Mouse (Mus musculus): ENCODE data around the gene Gm44503. TPM values are rescaled to one million over a fixed set of nuclear protein-coding genes. Genes with fewer than 3 reads are reported as not detected.

Gm44503 gene
- total and polyA plus RNA-seq, 3 experiments: 0.31 to 0.34 TPM; not detected in 1

GRCm38 (mm10) chr9:72925021-72925934 lies 33.4 kb upstream of the Gm44503 start, which contains the start of gene Pygo1:
Gene Pygo1, plus strand, starts transcription at chr9:72925645.
- WGBS: 1% methylated on average over 105 of the region's 108 CpGs
- Histone ChIP-seq H3K79me2 (replicated peaks; ENCODE audit: control insufficient read depth, insufficient read depth, low read length) (peaks cover 5% of the 10 kb centered on the region), H3K9ac (ENCODE audit: low read depth, low read length) (peak within 1 kb of the TSS; percentile 95), H3K4me1 (ENCODE audit: control insufficient read depth, insufficient read depth, low read length) (no peaks in the 10 kb centered on the region; the same call in 1 of the 2 replicates), H3K36me3 (ENCODE audit: control insufficient read depth, insufficient read depth, low read length) (no peaks in the 10 kb centered on the region), H3K4me3 (peak within 1 kb of the TSS; percentile 61), H3K27ac (peak within 1 kb of the TSS; percentile 69), H3K27me3 (ENCODE audit: control insufficient read depth, insufficient read depth, low read length) (peaks cover 3% of the 10 kb centered on the region)
- TF ChIP-seq EP300 (IDR thresholded peaks at IDR 0.05; ENCODE audit: insufficient read depth, low read depth, low read length) (no peak), POLR2A (IDR thresholded peaks at IDR 0.05; ENCODE audit: insufficient read depth, low read depth, low read length) (no peak), CTCF (IDR thresholded peaks at IDR 0.05) (no peak)
- DNase-seq: peak; percentile 62 to 69
- intact Hi-C loops (cut with DNase I): no loop called here

- peak overlapping the region; percentile 69 for H3K27ac ChIP-seq
These were observed 32.8 kb upstream of the Gm44503 start for GRCm38 (mm10) chr9:72925935-72926258.

GRCm38 (mm10) chr9:72931166-72931790 lies 27.4 kb upstream of the Gm44503 start:
- no peaks in the 10 kb centered on the region for H3K27me3 ChIP-seq (ENCODE audit: control insufficient read depth, insufficient read depth, low read length)
- 80% methylated on average over 13 of the region's 13 CpGs for WGBS
- H3K27ac ChIP-seq: no peak overlapping the region
- intact Hi-C loops (cut with DNase I): no loop called here
- no peak overlapping the region for H3K9ac ChIP-seq (ENCODE audit: low read depth, low read length)
- no peak for DNase-seq
- H3K36me3 ChIP-seq (ENCODE audit: control insufficient read depth, insufficient read depth, low read length): no peaks in the 10 kb centered on the region
- no peaks in the 10 kb centered on the region; the same call in 1 of the 2 replicates for H3K4me1 ChIP-seq (ENCODE audit: control insufficient read depth, insufficient read depth, low read length)
- 0 out of 2 replicates have a peak, but pooled peaks cover 2% of the 10 kb centered on the region for H3K79me2 ChIP-seq (replicated peaks; ENCODE audit: control insufficient read depth, insufficient read depth, low read length)
- H3K4me3 ChIP-seq: no peak overlapping the region
- TF ChIP-seq CTCF (IDR thresholded peaks at IDR 0.05) (no peak), EP300 (IDR thresholded peaks at IDR 0.05; ENCODE audit: insufficient read depth, low read depth, low read length) (no peak), POLR2A (IDR thresholded peaks at IDR 0.05; ENCODE audit: insufficient read depth, low read depth, low read length) (no peak)

More at GRCm38 (mm10) chr9:72925935-72926258, 32.8 kb upstream of the Gm44503 start:
- peaks cover 5% of the 10 kb centered on the region for H3K79me2 ChIP-seq (replicated peaks; ENCODE audit: control insufficient read depth, insufficient read depth, low read length)
- H3K9ac ChIP-seq (ENCODE audit: low read depth, low read length): peak overlapping the region; percentile 85
- TF ChIP-seq EP300 (IDR thresholded peaks at IDR 0.05; ENCODE audit: insufficient read depth, low read depth, low read length): no peak
- TF ChIP-seq POLR2A (IDR thresholded peaks at IDR 0.05; ENCODE audit: insufficient read depth, low read depth, low read length): no peak
- no peak for TF ChIP-seq CTCF (IDR thresholded peaks at IDR 0.05)
- no peak for DNase-seq
- no peaks in the 10 kb centered on the region for H3K36me3 ChIP-seq (ENCODE audit: control insufficient read depth, insufficient read depth, low read length)
- H3K27me3 ChIP-seq (ENCODE audit: control insufficient read depth, insufficient read depth, low read length): peaks cover 3% of the 10 kb centered on the region
- 4% methylated on average over 20 of the region's 20 CpGs for WGBS
- H3K4me3 ChIP-seq: peak overlapping the region; percentile 61
- H3K4me1 ChIP-seq (ENCODE audit: control insufficient read depth, insufficient read depth, low read length): no peaks in the 10 kb centered on the region; the same call in 1 of the 2 replicates
- intact Hi-C loops (cut with DNase I): no loop called here

- intact Hi-C loops (cut with DNase I): no loop called here
- no peaks in the 10 kb centered on the region for H3K27me3 ChIP-seq (ENCODE audit: control insufficient read depth, insufficient read depth, low read length)
- no peak overlapping the region for H3K27ac ChIP-seq
- no peak for DNase-seq
- TF ChIP-seq CTCF (IDR thresholded peaks at IDR 0.05) (peak; percentile 35), EP300 (IDR thresholded peaks at IDR 0.05; ENCODE audit: insufficient read depth, low read depth, low read length) (no peak), POLR2A (IDR thresholded peaks at IDR 0.05; ENCODE audit: insufficient read depth, low read depth, low read length) (no peak)
- H3K36me3 ChIP-seq (ENCODE audit: control insufficient read depth, insufficient read depth, low read length): no peaks in the 10 kb centered on the region
- no peak overlapping the region for H3K4me3 ChIP-seq
- no peaks in the 10 kb centered on the region for H3K4me1 ChIP-seq (ENCODE audit: control insufficient read depth, insufficient read depth, low read length)
- no peak overlapping the region for H3K9ac ChIP-seq (ENCODE audit: low read depth, low read length)
- no peaks in the 10 kb centered on the region for H3K79me2 ChIP-seq (replicated peaks; ENCODE audit: control insufficient read depth, insufficient read depth, low read length)
- WGBS: 87% methylated on average over 4 of the region's 4 CpGs
These were observed 23.3 kb upstream of the Gm44503 start for GRCm38 (mm10) chr9:72935309-72935708.

GRCm38 (mm10) chr9:72936301-72936700 lies 22.4 kb upstream of the Gm44503 start:
- Histone ChIP-seq H3K79me2 (replicated peaks; ENCODE audit: control insufficient read depth, insufficient read depth, low read length) (no peaks in the 10 kb centered on the region), H3K27me3 (ENCODE audit: control insufficient read depth, insufficient read depth, low read length) (no peaks in the 10 kb centered on the region), H3K36me3 (ENCODE audit: control insufficient read depth, insufficient read depth, low read length) (no peaks in the 10 kb centered on the region), H3K4me3 (no peak overlapping the region), H3K4me1 (ENCODE audit: control insufficient read depth, insufficient read depth, low read length) (no peaks in the 10 kb centered on the region), H3K27ac (no peak overlapping the region), H3K9ac (ENCODE audit: low read depth, low read length) (no peak overlapping the region)
- DNase-seq: no peak
- WGBS: 70% methylated on average over 2 of the region's 2 CpGs
- intact Hi-C loops (cut with DNase I): no loop called here
- TF ChIP-seq CTCF (IDR thresholded peaks at IDR 0.05): no peak
- no peak for TF ChIP-seq EP300 (IDR thresholded peaks at IDR 0.05; ENCODE audit: insufficient read depth, low read depth, low read length)
- TF ChIP-seq POLR2A (IDR thresholded peaks at IDR 0.05; ENCODE audit: insufficient read depth, low read depth, low read length): no peak
